Mouse (Mus musculus) midbrain, embryonic 10.5 days (tissue): Measurements from ENCODE around the gene Atl1. TPM values are rescaled to one million over a fixed set of nuclear protein-coding genes. Genes with fewer than 3 reads are reported as not detected.

Experiments used
- DNase-seq: peaks from one replicate; pipeline ENCODE4 v3.0.0-alpha.2; 2017; ENCODE audit warnings: low spot score
- H3K27ac ChIP-seq: fragments of 300-500 bp; sonication (generic); replicated peaks from 2 replicates; pipeline ENCODE4 v1.5.1; 2016; ENCODE audit warnings: mild to moderate bottlenecking
- H3K27me3 ChIP-seq: fragments of 300-500 bp; sonication (generic); 2 replicates; pipeline ENCODE4 v1.6.1; 2016; ENCODE audit warnings: low read depth, mild to moderate bottlenecking; ENCODE audit not compliant: poor library complexity, severe bottlenecking
- H3K36me3 ChIP-seq: fragments of 300-500 bp; sonication (generic); 2 replicates; pipeline ENCODE4 v1.6.1; 2016; ENCODE audit warnings: mild to moderate bottlenecking, moderate library complexity
- H3K4me1 ChIP-seq: fragments of 300-500 bp; sonication (generic); 2 replicates; pipeline ENCODE4 v1.6.1; 2016
- H3K4me3 ChIP-seq: fragments of 300-500 bp; sonication (generic); 2 replicates; pipeline ENCODE4 v1.5.1; 2016; ENCODE audit warnings: mild to moderate bottlenecking, moderate library complexity
- H3K9me3 ChIP-seq: fragments of 300-500 bp; sonication (generic); replicated peaks from 2 replicates; pipeline ENCODE4 v1.6.1; 2016; ENCODE audit warnings: mild to moderate bottlenecking
- WGBS: fragments of 180-500 bp; shearing (Covaris S2); methylation state at CpG from one replicate; pipeline ENCODE4 v1.1.7; 2016; 5-methylcytosine and 5-hydroxymethylcytosine counted together
- polyA plus RNA-seq: library from polyadenylated mRNA; unstranded; fragments of >200 nt; fragmentation: Nextera tagmentation; extraction: Ambion mirVana; gene quantifications from 2 replicates; pipeline ENCODE4 v1.2.1, GENCODE M21; 2016

The Atl1 gene
- polyA plus RNA-seq: 22.1 and 35.0 TPM in 2 replicates

DNA sequence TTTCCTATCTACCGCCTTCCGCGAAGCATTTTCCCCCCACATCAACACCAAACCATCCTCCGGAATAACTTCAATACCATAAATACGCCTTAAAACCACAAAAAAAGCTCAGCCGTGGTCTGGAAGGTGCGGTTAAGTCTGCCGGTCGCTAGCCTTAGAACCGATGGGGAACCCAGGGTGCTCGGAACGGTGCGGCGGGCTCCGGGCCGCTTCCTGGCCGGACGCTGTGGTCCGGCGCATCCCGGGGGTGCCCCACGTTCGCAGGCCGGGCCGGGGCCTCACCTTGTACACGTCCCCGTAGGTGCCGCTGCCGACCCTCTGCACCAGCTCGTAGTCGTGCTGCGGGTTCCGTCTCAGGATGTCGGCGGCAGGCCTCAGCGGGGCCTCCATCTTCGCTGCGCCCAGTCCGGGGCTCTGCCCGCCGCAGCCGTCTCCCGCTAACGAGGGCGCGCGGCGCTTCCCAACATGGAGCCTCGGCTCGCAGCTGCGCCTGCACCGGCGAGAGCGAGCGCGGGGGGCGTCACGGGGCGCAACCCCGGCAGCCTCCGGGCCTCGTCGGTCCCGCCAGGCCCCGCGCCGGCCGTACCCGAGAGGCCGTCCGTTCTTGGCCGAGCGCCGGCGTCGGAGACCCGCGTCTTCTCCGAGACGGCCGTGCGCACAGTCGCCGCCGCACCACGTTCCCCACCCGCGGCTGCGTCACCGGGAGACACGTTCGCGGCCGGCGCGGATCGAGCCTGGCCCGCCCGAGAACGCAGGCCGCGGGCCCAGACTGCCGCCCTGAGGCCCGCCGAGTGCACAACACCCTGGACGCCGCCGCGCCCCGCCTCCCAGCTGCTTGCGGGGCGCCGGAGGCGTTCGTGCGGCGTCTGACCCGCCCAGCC, at the start of gene Atl1, which contains the start of gene Map4k5:
TSS of gene Atl1 (plus strand) at position 244 of the 881 bp plus-strand sequence.
TSS of gene Map4k5 (minus strand) at position 830 of the 881 bp plus-strand sequence.
- H3K9me3 ChIP-seq: no peaks in the 10 kb centered on the region
- H3K27me3 ChIP-seq: peaks cover 5% of the 10 kb centered on the region; the same call in 1 of the 2 replicates
- peaks cover 40% of the 10 kb centered on the region for H3K4me1 ChIP-seq
- peak; percentile 90 for DNase-seq
- WGBS: under 1% methylated on average over 118 of the region's 118 CpGs
- peak within 1 kb of the TSS; percentile 97 for H3K27ac ChIP-seq
- H3K4me3 ChIP-seq: peak within 1 kb of the TSS; percentile 90
- no peaks in the 10 kb centered on the region for H3K36me3 ChIP-seq

DNA sequence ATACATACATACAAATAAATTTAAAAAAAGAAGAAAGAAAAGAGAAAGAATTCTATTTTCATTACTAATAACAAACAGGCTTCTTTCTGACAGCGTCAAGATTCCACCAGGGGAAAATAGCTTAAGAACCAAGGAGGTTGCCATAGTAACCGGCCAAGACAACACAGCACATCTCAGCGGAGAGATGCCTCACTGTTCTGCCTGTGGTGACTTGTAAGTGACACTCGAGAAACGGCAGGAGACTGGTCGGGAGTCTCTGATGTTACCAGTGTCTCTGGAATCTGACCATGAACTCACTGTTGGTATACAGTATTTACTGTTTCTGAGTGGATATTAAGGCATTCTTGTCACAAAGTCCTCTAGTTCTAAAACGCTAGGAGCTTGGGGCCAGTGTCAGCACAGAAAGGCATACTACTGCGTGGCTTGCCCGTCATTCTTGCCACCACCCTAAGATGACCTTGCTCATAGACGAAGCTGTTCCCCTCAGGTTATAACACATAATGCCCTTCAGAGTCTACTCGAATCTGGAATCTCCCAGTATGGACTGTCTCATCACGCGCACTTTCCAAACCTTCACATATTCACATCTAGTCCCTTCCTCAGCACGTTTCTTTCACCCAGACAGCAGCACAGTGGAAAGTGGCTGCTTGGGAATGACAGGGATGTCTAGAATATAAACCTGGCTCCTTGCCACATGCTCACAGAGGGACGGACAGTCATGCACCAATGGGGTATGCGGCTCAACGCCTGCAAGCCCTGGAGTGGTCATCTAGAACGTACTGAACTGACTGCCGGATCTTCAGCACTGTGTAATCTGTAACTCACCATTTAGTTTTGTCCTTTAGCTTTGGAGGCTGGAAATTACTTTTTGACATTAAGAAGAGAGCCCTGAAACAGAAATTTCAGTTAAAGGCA, 48.6 kb upstream of the Atl1 start:
- Histone ChIP-seq H3K4me1 (peaks cover 13% of the 10 kb centered on the region), H3K27me3 (no peaks in the 10 kb centered on the region), H3K4me3 (no peak overlapping the region), H3K9me3 (no peaks in the 10 kb centered on the region), H3K27ac (no peak overlapping the region), H3K36me3 (peaks cover 69% of the 10 kb centered on the region)
- 65% methylated on average over 19 of the region's 19 CpGs for WGBS
- DNase-seq: peak; percentile 57

DNA sequence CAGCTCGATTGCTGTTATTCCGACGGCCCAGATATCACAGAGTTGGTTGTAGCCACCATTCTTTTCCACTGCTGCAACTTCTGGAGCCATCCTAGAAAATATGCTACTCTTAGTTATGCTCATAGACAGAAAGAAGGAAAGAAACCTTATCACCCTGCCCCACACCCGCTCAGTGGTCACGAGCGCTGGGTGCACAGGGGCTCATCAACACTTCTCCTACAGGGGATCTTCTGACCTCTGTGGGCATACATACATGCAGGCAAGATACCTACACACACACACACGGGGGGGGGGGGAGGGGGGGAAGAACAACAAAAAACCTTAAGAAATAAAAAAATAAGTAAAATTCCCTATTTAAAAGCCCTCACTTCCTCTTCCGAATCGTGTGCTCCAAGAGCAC, 46.7 kb upstream of the Atl1 start:
- H3K4me1 ChIP-seq: peaks cover 13% of the 10 kb centered on the region
- no peaks in the 10 kb centered on the region for H3K9me3 ChIP-seq
- H3K36me3 ChIP-seq: peaks cover 60% of the 10 kb centered on the region
- 89% methylated on average over 9 of the region's 9 CpGs for WGBS
- no peak overlapping the region for H3K27ac ChIP-seq
- H3K27me3 ChIP-seq: no peaks in the 10 kb centered on the region
- no peak for DNase-seq
- H3K4me3 ChIP-seq: no peak overlapping the region

DNA sequence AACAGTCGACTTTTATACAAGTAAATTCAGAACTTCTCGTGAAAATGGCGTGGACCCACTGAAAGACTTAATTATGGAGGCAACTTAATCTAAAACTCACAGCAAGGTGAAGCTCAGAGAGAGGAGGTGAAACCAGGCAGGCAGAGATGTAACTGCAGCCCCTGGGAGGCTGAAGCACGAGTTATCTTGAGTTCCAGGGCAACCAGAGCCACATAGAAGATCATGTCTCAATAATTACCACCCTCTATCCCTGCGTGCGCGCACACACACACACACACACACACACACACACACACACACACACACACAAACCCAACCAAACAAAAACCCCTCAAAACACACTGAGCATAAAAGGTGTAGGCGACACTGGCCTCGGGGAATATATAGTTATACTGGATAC, 45.9 kb upstream of the Atl1 start:
- peaks cover 53% of the 10 kb centered on the region for H3K36me3 ChIP-seq
- no peaks in the 10 kb centered on the region for H3K9me3 ChIP-seq
- no peaks in the 10 kb centered on the region for H3K27me3 ChIP-seq
- no peak for DNase-seq
- 96% methylated on average over 9 of the region's 9 CpGs for WGBS
- H3K4me1 ChIP-seq: peaks cover 13% of the 10 kb centered on the region
- H3K4me3 ChIP-seq: no peak overlapping the region
- H3K27ac ChIP-seq: no peak overlapping the region

GRCm38 (mm10) chr12:69848083-69848878, 44.1 kb upstream of the Atl1 start:
- H3K36me3 ChIP-seq: peaks cover 58% of the 10 kb centered on the region
- H3K27ac ChIP-seq: no peak overlapping the region
- no peaks in the 10 kb centered on the region for H3K27me3 ChIP-seq
- no peak overlapping the region for H3K4me3 ChIP-seq
- peaks cover 9% of the 10 kb centered on the region for H3K4me1 ChIP-seq
- no peaks in the 10 kb centered on the region for H3K9me3 ChIP-seq
- no peak for DNase-seq
- WGBS: 93% methylated on average over 12 of the region's 12 CpGs

DNA sequence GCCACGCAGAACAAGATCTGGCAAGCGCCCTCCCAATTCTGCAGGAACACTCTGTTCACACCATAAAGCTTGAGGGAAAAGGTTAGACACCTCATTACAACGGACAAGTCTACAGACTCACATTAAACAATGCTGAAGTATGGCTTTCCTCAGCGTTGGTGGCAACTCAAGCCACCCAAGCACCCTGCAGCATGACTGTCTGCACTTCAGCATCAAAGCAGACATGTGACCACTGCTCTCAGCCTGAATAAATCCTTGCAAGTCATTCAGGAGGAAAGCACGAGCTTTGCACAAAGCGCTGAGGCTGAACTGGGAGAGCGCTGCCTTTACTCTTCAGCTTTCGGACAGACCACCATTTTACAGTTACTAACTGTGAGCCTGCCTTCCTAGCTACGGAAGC, 40.1 kb upstream of the Atl1 start:
- Histone ChIP-seq H3K36me3 (peaks cover 39% of the 10 kb centered on the region), H3K4me3 (no peak overlapping the region), H3K4me1 (no peaks in the 10 kb centered on the region), H3K27ac (no peak overlapping the region), H3K9me3 (no peaks in the 10 kb centered on the region), H3K27me3 (no peaks in the 10 kb centered on the region)
- 87% methylated on average over 9 of the region's 9 CpGs for WGBS
- DNase-seq: no peak

GRCm38 (mm10) chr12:69853387-69853786, 39.0 kb upstream of the Atl1 start:
- H3K27ac ChIP-seq: no peak overlapping the region
- no peak overlapping the region for H3K4me3 ChIP-seq
- H3K9me3 ChIP-seq: no peaks in the 10 kb centered on the region
- H3K4me1 ChIP-seq: no peaks in the 10 kb centered on the region
- DNase-seq: no peak
- peaks cover 31% of the 10 kb centered on the region for H3K36me3 ChIP-seq
- WGBS: 92% methylated on average over 11 of the region's 11 CpGs
- no peaks in the 10 kb centered on the region for H3K27me3 ChIP-seq

GRCm38 (mm10) chr12:69853942-69854341, 38.5 kb upstream of the Atl1 start:
- H3K27me3 ChIP-seq: no peaks in the 10 kb centered on the region
- H3K9me3 ChIP-seq: no peaks in the 10 kb centered on the region
- H3K27ac ChIP-seq: no peak overlapping the region
- H3K4me3 ChIP-seq: no peak overlapping the region
- no peak for DNase-seq
- H3K4me1 ChIP-seq: no peaks in the 10 kb centered on the region
- WGBS: 81% methylated on average over 2 of the region's 2 CpGs
- H3K36me3 ChIP-seq: peaks cover 27% of the 10 kb centered on the region

- Histone ChIP-seq H3K9me3 (no peaks in the 10 kb centered on the region), H3K27ac (no peak overlapping the region), H3K27me3 (no peaks in the 10 kb centered on the region), H3K4me1 (no peaks in the 10 kb centered on the region), H3K4me3 (no peak overlapping the region), H3K36me3 (peaks cover 22% of the 10 kb centered on the region)
- whole genome bisulfite sequencing: 96% methylated on average over 12 of the region's 12 CpGs
- DNase-seq: no peak
Measured at GRCm38 (mm10) chr12:69855641-69856300, 36.6 kb upstream of the Atl1 start.

GRCm38 (mm10) chr12:69856398-69856797, 36.0 kb upstream of the Atl1 start:
- Histone ChIP-seq H3K4me1 (no peaks in the 10 kb centered on the region), H3K27ac (no peak overlapping the region), H3K4me3 (no peak overlapping the region), H3K9me3 (no peaks in the 10 kb centered on the region), H3K27me3 (no peaks in the 10 kb centered on the region), H3K36me3 (peaks cover 22% of the 10 kb centered on the region)
- 96% methylated on average over 10 of the region's 10 CpGs for WGBS
- DNase-seq: no peak

GRCm38 (mm10) chr12:69857597-69857996, 34.8 kb upstream of the Atl1 start:
- 92% methylated on average over 2 of the region's 2 CpGs for WGBS
- H3K27ac ChIP-seq: no peak overlapping the region
- H3K4me1 ChIP-seq: no peaks in the 10 kb centered on the region
- H3K36me3 ChIP-seq: peaks cover 13% of the 10 kb centered on the region
- no peak overlapping the region for H3K4me3 ChIP-seq
- no peaks in the 10 kb centered on the region for H3K27me3 ChIP-seq
- DNase-seq: no peak
- H3K9me3 ChIP-seq: no peaks in the 10 kb centered on the region

GRCm38 (mm10) chr12:69858847-69859246, 33.6 kb upstream of the Atl1 start:
- Histone ChIP-seq H3K36me3 (peaks cover 18% of the 10 kb centered on the region), H3K4me3 (no peak overlapping the region), H3K27me3 (no peaks in the 10 kb centered on the region), H3K27ac (no peak overlapping the region), H3K9me3 (no peaks in the 10 kb centered on the region), H3K4me1 (no peaks in the 10 kb centered on the region)
- no peak for DNase-seq
- WGBS: 87% methylated on average over 4 of the region's 4 CpGs
